Mouse (Mus musculus): ENCODE results near the gene Tspan18.

DNA sequence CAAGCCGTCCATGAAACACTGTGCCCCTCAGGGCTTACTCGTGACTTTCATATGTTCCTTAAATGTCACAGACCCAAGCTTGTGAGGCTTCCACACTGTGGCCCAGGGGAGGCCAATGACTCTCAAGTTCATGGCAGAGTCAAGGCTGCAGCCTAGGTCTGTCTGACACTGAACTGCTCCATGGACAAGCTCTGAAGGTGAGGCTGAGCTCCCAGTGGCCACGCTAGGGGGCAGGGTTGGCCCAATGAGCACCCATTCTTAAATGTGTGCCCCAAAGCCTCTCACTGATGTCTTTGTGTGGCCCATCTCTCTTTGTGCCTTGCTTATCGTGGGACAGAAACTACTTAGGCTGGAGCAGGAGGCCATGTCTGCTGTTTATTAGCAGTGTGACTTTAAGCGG is 113.9 kb downstream of the Tspan18 start:
- TF ChIP-seq POLR2A (IDR thresholded peaks at IDR 0.05; ENCODE audit: borderline replicate concordance, extremely low read depth, low read depth, low read length) (no peak), CTCF (IDR thresholded peaks at IDR 0.05; ENCODE audit: insufficient read depth, low read length) (no peak)

Data from lung, adult 2 months (tissue).